In the genomic region with DNA sequence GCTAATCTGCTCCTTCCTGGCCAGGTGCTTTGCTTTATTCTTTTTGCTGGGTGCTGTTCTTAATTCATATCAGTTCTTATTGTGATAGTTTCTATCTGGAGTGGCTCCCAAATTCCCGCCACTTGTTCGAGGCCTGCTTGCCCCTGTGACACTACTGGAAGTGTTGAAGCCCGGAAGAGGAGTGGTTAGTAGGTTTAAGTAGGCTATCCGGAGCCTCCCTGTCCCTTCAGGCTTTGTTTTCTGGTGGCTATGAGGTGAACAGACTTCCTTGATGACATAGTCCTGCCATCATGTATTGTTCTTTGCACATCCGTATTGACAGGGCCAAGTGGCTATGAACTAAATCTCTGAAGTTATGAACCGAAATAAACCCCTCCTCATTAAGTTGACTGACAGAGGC, we compare ENCODE assay signal across 25 mouse cellular contexts.
DNase-seq lines count a peak whose midpoint lies in the region; ATAC-seq lines count a peak whose summit lies in the region.
"Had no signal": no experiment of that assay in that cellular context is flagged by ENCODE, and none has a peak within 500 bp of the region (broad histone marks: within the 10 kb centered on the region; RNA-seq: fewer than 3 reads in every experiment).

No protein-coding gene starts in this region.

- no peak overlapping the region for H3K27ac ChIP-seq in heart, embryonic 10.5 days
- H3K27ac ChIP-seq in midbrain, embryonic 11.5 days (ENCODE audit: low read depth, low read length): no peak overlapping the region
- no peak overlapping the region for H3K27ac ChIP-seq in midbrain, embryonic 16.5 days (ENCODE audit: low read length)
- H3K27ac ChIP-seq: embryonic facial prominence, embryonic 15.5 days; heart, adult 2 months; heart, embryonic 15.5 days; hindbrain, embryonic 14.5 days; hindbrain, postnatal 0 days had no signal

- no peak for ATAC-seq in midbrain, embryonic 11.5 days (ENCODE audit: low FRiP score)
- no peak for ATAC-seq in midbrain, embryonic 16.5 days
- ATAC-seq: forebrain, embryonic 14.5 days; forebrain, postnatal 0 days; hindbrain, postnatal 0 days; inflammation-experienced regulatory T-cells, adult 6 months had no signal

- H3K9ac ChIP-seq in midbrain, embryonic 11.5 days (ENCODE audit: low read length): no peak overlapping the region
- no peak overlapping the region for H3K9ac ChIP-seq in midbrain, embryonic 16.5 days (ENCODE audit: low read depth, low read length)
- H3K9ac ChIP-seq: embryonic facial prominence, embryonic 15.5 days; forebrain, postnatal 0 days; heart, embryonic 12.5 days; heart, embryonic 15.5 days; hindbrain, embryonic 14.5 days had no signal

- no peak overlapping the region for H3K4me2 ChIP-seq in midbrain, embryonic 11.5 days
- H3K4me2 ChIP-seq in midbrain, embryonic 16.5 days (ENCODE audit: low read length): no peak overlapping the region
- H3K4me2 ChIP-seq: embryonic facial prominence, embryonic 15.5 days; heart, embryonic 12.5 days; heart, embryonic 15.5 days; hindbrain, embryonic 14.5 days had no signal

- WGBS in heart, embryonic 10.5 days: 68% methylated on average over 6 of the region's 6 CpGs
- 79% methylated on average over 6 of the region's 6 CpGs for WGBS in midbrain, embryonic 11.5 days
- 72% methylated on average over 6 of the region's 6 CpGs for whole genome bisulfite sequencing in midbrain, embryonic 16.5 days

- peak; percentile 19 for DNase-seq in heart, adult 8-10 months (ENCODE audit: low spot score)
- no peak for DNase-seq in heart, embryonic 10.5 days (ENCODE audit: low spot score)
- DNase-seq in midbrain, embryonic 11.5 days (ENCODE audit: low spot score, missing footprints): peak; percentile 60
- DNase-seq in retina, postnatal 1 day: peak; percentile 82
- no peak for DNase-seq in frontal cortex, postnatal 25 days (ENCODE audit: low spot score in 2 of 2)
- DNase-seq: adrenal gland, adult 2 months; adrenal gland, postnatal 25 days; cerebellum, adult 11-12 months; cerebellum, adult 8-10 months; cerebellum, postnatal 10 days; cerebellum, postnatal 36 days; embryo, embryonic 11 days; forebrain, postnatal 0 days; gastrocnemius, postnatal 25 days; heart, postnatal 10 days; heart, postnatal 4 days had no signal

- H3K27me3 ChIP-seq in heart, embryonic 10.5 days (ENCODE audit: insufficient read depth, poor library complexity, severe bottlenecking): no peaks in the 10 kb centered on the region
- H3K27me3 ChIP-seq in midbrain, embryonic 11.5 days (ENCODE audit: control insufficient read depth, insufficient read depth, low read length): no peaks in the 10 kb centered on the region
- H3K27me3 ChIP-seq in midbrain, embryonic 16.5 days (ENCODE audit: control insufficient read depth, insufficient read depth, low read depth, low read length): no peaks in the 10 kb centered on the region
- H3K27me3 ChIP-seq: embryonic facial prominence, embryonic 15.5 days; heart, embryonic 12.5 days; heart, embryonic 15.5 days had no signal

- H3K4me3 ChIP-seq in heart, embryonic 10.5 days: no peak overlapping the region
- no peak overlapping the region for H3K4me3 ChIP-seq in midbrain, embryonic 11.5 days (ENCODE audit: low read depth, low read length)
- no peak overlapping the region for H3K4me3 ChIP-seq in midbrain, embryonic 16.5 days (ENCODE audit: low read depth, low read length)
- H3K4me3 ChIP-seq: embryonic facial prominence, embryonic 15.5 days; heart, adult 2 months; heart, embryonic 12.5 days; heart, embryonic 15.5 days had no signal

- no peaks in the 10 kb centered on the region for H3K4me1 ChIP-seq in heart, embryonic 10.5 days
- H3K4me1 ChIP-seq in midbrain, embryonic 11.5 days (ENCODE audit: control insufficient read depth, insufficient read depth, low read length): no peaks in the 10 kb centered on the region
- H3K4me1 ChIP-seq in midbrain, embryonic 16.5 days (ENCODE audit: control insufficient read depth, insufficient read depth, low read length): no peaks in the 10 kb centered on the region
- H3K4me1 ChIP-seq: embryonic facial prominence, embryonic 15.5 days; heart, embryonic 12.5 days; heart, embryonic 15.5 days had no signal

- H3K36me3 ChIP-seq in heart, embryonic 10.5 days: no peaks in the 10 kb centered on the region
- no peaks in the 10 kb centered on the region for H3K36me3 ChIP-seq in midbrain, embryonic 11.5 days (ENCODE audit: control insufficient read depth, insufficient read depth, low read length)
- H3K36me3 ChIP-seq in midbrain, embryonic 16.5 days (ENCODE audit: control insufficient read depth, insufficient read depth, low read length): no peaks in the 10 kb centered on the region
- H3K36me3 ChIP-seq: embryonic facial prominence, embryonic 15.5 days; heart, embryonic 12.5 days; heart, embryonic 15.5 days had no signal

- H3K9me3 ChIP-seq in heart, embryonic 10.5 days: no peaks in the 10 kb centered on the region
- H3K9me3 ChIP-seq in midbrain, embryonic 11.5 days (ENCODE audit: control insufficient read depth, low read length): no peaks in the 10 kb centered on the region
- H3K9me3 ChIP-seq in midbrain, embryonic 16.5 days (replicated peaks; ENCODE audit: control insufficient read depth, low read length, poor library complexity, severe bottlenecking): no peaks in the 10 kb centered on the region
- H3K9me3 ChIP-seq: embryonic facial prominence, embryonic 15.5 days; heart, embryonic 12.5 days; heart, embryonic 15.5 days had no signal

Comparison
In these comparisons a context has a peak if more than half of its experiments do, and no peak if none do; other contexts are left out.
1. DNase-seq: peak in heart, adult 8-10 months (single experiment), midbrain, embryonic 11.5 days (single experiment) and retina, postnatal 1 day (single experiment); none in heart, embryonic 10.5 days (single experiment) and frontal cortex, postnatal 25 days (0 of 2).